Mouse (Mus musculus) monocyte, adult 2 months (primary cell): ENCODE results near the gene Klk5.

ENCODE experiments used
- DNase-seq, 2 experiments: peaks; one replicate each; pipeline ENCODE4 v3.0.0; 2022; ENCODE audit warnings: low spot score in 2 of 2, low read depth in 1 of 2

Klk5 gene

GRCm38 (mm10) chr7:43874868-43875375, 33.2 kb downstream of the Klk5 start:
- DNase-seq: no peak

- no peak for DNase-seq
These were observed 34.7 kb downstream of the Klk5 start for GRCm38 (mm10) chr7:43876444-43876843.

GRCm38 (mm10) chr7:43878281-43878680, 36.5 kb downstream of the Klk5 start:
- no peak for DNase-seq

GRCm38 (mm10) chr7:43880912-43881311, 39.1 kb downstream of the Klk5 start, which contains the start of gene Klk4:
Klk4 (plus strand) TSS chr7:43881160.
- DNase-seq: no peak

- no peak for DNase-seq
These were observed 40.6 kb downstream of the Klk5 start for GRCm38 (mm10) chr7:43882346-43882745.

- DNase-seq: no peak
These were observed 41.0 kb downstream of the Klk5 start for GRCm38 (mm10) chr7:43882811-43883210.

- DNase-seq: peak in 1 of 2 experiments; percentile 12
These were observed 41.8 kb downstream of the Klk5 start for GRCm38 (mm10) chr7:43883547-43883946.

- no peak for DNase-seq
These were observed 49.6 kb downstream of the Klk5 start for GRCm38 (mm10) chr7:43891365-43891764.

- no peak for DNase-seq
These were observed 50.0 kb downstream of the Klk5 start for GRCm38 (mm10) chr7:43891788-43892187.

GRCm38 (mm10) chr7:43894836-43895235, 53.1 kb downstream of the Klk5 start:
- peak; percentile 26 to 58 for DNase-seq
